Mouse (Mus musculus) olfactory bulb, adult 2 months (tissue): ENCODE data around the gene Lcn11. TPM values are rescaled to one million over a fixed set of nuclear protein-coding genes. Genes with fewer than 3 reads are reported as not detected.
"Not testable (repeated sequence)": the region's sequence is repeated elsewhere in the genome, so short reads cannot be mapped to it uniquely, and the experiment has no call there.

ENCODE experiments used
- H3K27ac ChIP-seq: fragments of 200-500 bp; 2 replicates; pipeline ENCODE4 v1.5.1; 2012; ENCODE audit warnings: low read depth, low read length; ENCODE audit not compliant: insufficient read depth
- H3K4me1 ChIP-seq: fragments of 200-500 bp; 2 replicates; pipeline ENCODE4 v1.6.1; 2012; ENCODE audit warnings: low read length; ENCODE audit not compliant: control insufficient read depth, insufficient read depth
- H3K4me3 ChIP-seq: fragments of 200-500 bp; 2 replicates; pipeline ENCODE4 v1.5.1; 2012; ENCODE audit warnings: mild to moderate bottlenecking, low read depth, low read length, moderate library complexity; ENCODE audit not compliant: insufficient read depth
- CTCF ChIP-seq: fragments of 200-500 bp; IDR thresholded peaks from 2 replicates; pipeline ENCODE4 v1.5.1; 2012; ENCODE audit warnings: low read depth, mild to moderate bottlenecking, low read length, moderate library complexity; ENCODE audit not compliant: insufficient read depth
- POLR2A ChIP-seq: fragments of 200-500 bp; IDR thresholded peaks from 2 replicates; pipeline ENCODE4 v1.6.1; 2012; ENCODE audit warnings: mild to moderate bottlenecking, low read depth, low read length, moderate library complexity; ENCODE audit not compliant: insufficient read depth
- WGBS: fragments of 180-500 bp; shearing (Covaris S2); methylation state at CpG from one replicate; pipeline ENCODE4 v1.1.7; 2018; 5-methylcytosine and 5-hydroxymethylcytosine counted together
- polyA plus RNA-seq: library from polyadenylated mRNA; stranded (reverse); fragments of >200 nt; gene quantifications from 2 replicates; pipeline ENCODE4 v1.2.4, GENCODE M21; 2012; ENCODE audit warnings: low replicate concordance; ENCODE audit not compliant: missing spikeins, insufficient read depth, insufficient read length

Lcn11 gene
- not detected in 2 replicates for polyA plus RNA-seq

DNA sequence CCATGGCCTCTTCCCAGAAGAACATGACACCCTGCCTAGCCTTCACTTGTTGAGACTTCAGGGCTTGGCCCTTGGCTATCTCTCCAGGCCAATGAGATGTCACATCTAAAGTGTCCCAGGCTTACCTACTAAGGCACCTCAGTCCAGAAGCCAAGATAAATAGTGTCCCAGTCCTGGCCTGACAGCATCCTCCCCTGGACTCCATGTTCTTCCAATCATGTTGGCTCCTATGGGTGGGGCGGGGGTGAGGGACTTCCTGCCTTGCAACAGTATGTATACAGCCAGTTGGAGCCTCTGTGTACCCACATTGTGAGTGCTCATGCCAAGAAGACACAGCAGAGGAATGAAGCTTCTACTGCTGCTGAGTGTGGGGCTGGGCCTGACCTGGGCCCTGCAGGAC, at the start of gene Lcn11:
Gene Lcn11 (plus strand): TSS at position 301 of the 400 bp plus-strand sequence.
- H3K4me1 ChIP-seq = peaks cover 5% of the 10 kb centered on the region; the same call in 1 of the 2 replicates
- 93% methylated on average over 1 of the region's 1 CpGs for WGBS
- H3K4me3 ChIP-seq = no peak within 1 kb of the TSS
- TF ChIP-seq CTCF (no peak), POLR2A (no peak)
- H3K27ac ChIP-seq = no peak within 1 kb of the TSS

DNA sequence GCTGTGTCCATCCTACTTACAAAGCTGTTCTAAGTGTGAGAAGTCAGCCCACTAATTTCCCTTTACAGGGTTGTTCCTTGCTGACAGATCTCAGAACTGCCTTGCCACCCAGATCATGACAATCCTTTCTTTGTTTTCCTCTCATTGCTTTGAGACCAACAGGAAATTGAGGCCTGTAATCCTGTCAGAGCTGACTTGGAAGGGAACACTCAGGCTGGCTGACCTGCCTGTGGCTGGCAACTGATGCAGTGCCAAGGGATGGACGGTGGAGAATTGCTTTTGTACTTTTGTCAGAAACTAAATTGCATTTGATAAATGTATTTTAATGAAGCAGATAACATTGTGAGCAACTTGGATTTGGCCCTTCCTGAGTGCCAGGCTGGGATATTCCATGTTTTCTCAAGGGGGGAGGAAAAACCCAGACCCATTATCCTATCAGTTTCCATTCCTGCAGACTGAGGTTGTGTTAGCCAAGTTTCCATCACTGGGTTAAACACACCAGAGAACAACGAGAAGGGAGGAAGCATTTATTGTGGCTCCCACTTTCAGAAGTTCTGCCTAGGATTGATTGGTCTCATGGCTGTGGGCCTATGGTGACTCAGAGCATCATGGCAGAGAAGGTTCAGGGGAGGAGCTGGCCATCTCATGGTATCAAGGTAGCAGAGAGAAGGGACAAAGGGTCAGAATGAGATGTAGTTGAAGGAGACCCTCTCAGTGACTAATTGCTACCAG, 43.5 kb upstream of the Lcn11 start:
- Histone ChIP-seq H3K4me3 (no peak overlapping the region), H3K27ac (no peak overlapping the region), H3K4me1 (no peaks in the 10 kb centered on the region)
- TF ChIP-seq POLR2A (no peak), CTCF (no peak)
- WGBS = 33% methylated on average over 2 of the region's 2 CpGs

- 86% methylated on average over 3 of the region's 3 CpGs for WGBS
- H3K27ac ChIP-seq, H3K4me1 ChIP-seq, H3K4me3 ChIP-seq: not testable (repeated sequence)
Observed at GRCm38 (mm10) chr2:25736709-25737108, 40.1 kb upstream of the Lcn11 start, which contains the start of gene Obp2b. Obp2b (plus strand) TSS chr2:25737009.

- no peak for TF ChIP-seq CTCF
- no peak for TF ChIP-seq POLR2A
- no peak overlapping the region for H3K27ac ChIP-seq
- H3K4me3 ChIP-seq = no peak overlapping the region
- 71% methylated on average over 1 of the region's 1 CpGs for WGBS
- H3K4me1 ChIP-seq = no peaks in the 10 kb centered on the region
Observed at GRCm38 (mm10) chr2:25741671-25742070, 35.1 kb upstream of the Lcn11 start.

- WGBS = 100% methylated on average over 1 of the region's 1 CpGs
- TF ChIP-seq POLR2A (no peak), CTCF (no peak)
- Histone ChIP-seq H3K4me1 (0 out of 2 replicates have a peak, but pooled peaks cover 3% of the 10 kb centered on the region), H3K27ac (no peak overlapping the region), H3K4me3 (no peak overlapping the region)
Observed at GRCm38 (mm10) chr2:25754201-25754600, 22.6 kb upstream of the Lcn11 start.

GRCm38 (mm10) chr2:25758064-25758625, 18.7 kb upstream of the Lcn11 start:
- 40% methylated on average over 4 of the region's 4 CpGs for WGBS
- no peak for TF ChIP-seq CTCF
- no peak for TF ChIP-seq POLR2A
- H3K27ac ChIP-seq = no peak overlapping the region
- no peak overlapping the region for H3K4me3 ChIP-seq
- H3K4me1 ChIP-seq = 0 out of 2 replicates have a peak, but pooled peaks cover 3% of the 10 kb centered on the region

DNA sequence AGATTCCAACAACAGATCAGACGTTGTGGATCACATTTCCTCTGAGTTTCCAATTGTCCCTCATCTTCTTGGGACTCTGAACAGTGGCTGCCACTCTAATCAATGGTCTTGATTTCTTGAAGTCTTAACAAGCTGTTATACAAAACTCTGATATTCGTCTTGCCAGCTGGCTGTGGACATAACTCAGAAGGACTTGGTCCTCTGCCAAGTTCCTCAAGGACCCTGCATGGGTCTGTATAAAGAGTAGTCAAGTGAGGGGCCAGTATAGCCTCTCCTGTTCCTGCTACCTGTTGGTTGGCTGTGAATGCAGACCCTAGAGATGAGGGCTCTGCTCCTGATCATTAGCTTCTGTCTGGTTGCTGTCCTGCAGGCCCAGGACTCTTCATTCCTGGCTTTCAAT, 11.5 kb upstream of the Lcn11 start, which contains the start of gene Lcn3:
Gene Lcn3 (plus strand): TSS at position 301 of the 400 bp plus-strand sequence.
- Histone ChIP-seq H3K4me3 (no peak within 1 kb of the TSS), H3K4me1 (0 out of 2 replicates have a peak, but pooled peaks cover 2% of the 10 kb centered on the region), H3K27ac (no peak within 1 kb of the TSS)
- TF ChIP-seq POLR2A (no peak), CTCF (no peak)
- 40% methylated on average over 2 of the region's 2 CpGs for WGBS

DNA sequence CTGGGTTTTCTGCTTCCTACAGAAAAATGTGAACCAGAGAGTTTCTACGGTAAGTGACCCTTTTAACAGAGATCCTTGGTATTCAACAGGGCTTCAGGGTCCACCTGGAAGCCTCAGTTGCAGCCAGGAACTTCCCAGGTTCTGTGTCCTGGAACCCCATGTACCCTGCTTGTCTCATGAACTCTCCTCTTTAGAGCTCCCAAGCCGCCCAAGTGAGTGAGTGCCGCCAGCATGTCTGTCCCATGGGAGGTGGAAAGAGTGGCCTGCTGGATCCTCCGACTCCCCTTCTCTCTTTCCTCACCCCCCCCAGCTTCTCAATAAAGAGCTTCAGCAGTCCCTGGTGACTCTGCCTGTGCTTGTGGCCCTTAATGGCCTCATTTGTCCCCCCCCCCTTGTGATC, 9.1 kb upstream of the Lcn11 start:
- WGBS = 88% methylated on average over 4 of the region's 4 CpGs
- TF ChIP-seq POLR2A (no peak), CTCF (no peak)
- Histone ChIP-seq H3K27ac (no peak overlapping the region), H3K4me3 (no peak overlapping the region), H3K4me1 (0 out of 2 replicates have a peak, but pooled peaks cover 2% of the 10 kb centered on the region)

GRCm38 (mm10) chr2:25773507-25773906, 3.3 kb upstream of the Lcn11 start:
- TF ChIP-seq POLR2A (no peak), CTCF (no peak)
- WGBS = 95% methylated on average over 2 of the region's 2 CpGs
- H3K4me1 ChIP-seq = peaks cover 3% of the 10 kb centered on the region; the same call in 1 of the 2 replicates

More at GRCm38 (mm10) chr2:25773507-25773906, 3.3 kb upstream of the Lcn11 start:
- no peak overlapping the region for H3K27ac ChIP-seq
- H3K4me3 ChIP-seq = no peak overlapping the region
